Mouse (Mus musculus) ovary, postnatal 36 days (tissue): Measurements from ENCODE around the gene Btg3.

Source experiments
- DNase-seq: peaks from one replicate; pipeline ENCODE4 v3.0.0; 2022; ENCODE audit warnings: low spot score, mixed read lengths

The Btg3 gene

GRCm38 (mm10) chr16:78346662-78347327 is 30.2 kb downstream of the Btg3 start:
- DNase-seq = no peak

- DNase-seq = no peak
These were observed 33.2 kb downstream of the Btg3 start for GRCm38 (mm10) chr16:78343792-78344191.

DNA sequence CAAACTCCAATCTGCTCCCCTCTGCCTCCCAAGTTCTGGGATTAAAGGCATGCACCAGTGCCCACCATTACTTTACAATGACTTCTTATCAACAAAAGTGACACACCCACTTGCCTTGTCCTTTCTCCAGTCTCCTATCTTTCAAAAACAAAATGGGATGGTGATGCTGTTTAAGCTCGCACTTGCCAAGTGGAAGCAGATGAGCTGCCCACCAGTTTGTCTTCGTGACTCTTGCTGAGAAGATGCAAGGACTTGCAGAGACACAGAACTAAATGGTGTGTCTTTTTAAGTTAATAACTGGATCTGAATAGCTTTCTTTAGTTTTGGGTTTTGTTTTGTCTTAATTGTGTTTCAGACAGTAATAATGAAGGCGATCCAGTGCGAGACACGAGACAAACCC is 34.2 kb downstream of the Btg3 start:
- no peak for DNase-seq

GRCm38 (mm10) chr16:78341356-78341755 is 35.6 kb downstream of the Btg3 start:
- no peak for DNase-seq

DNA sequence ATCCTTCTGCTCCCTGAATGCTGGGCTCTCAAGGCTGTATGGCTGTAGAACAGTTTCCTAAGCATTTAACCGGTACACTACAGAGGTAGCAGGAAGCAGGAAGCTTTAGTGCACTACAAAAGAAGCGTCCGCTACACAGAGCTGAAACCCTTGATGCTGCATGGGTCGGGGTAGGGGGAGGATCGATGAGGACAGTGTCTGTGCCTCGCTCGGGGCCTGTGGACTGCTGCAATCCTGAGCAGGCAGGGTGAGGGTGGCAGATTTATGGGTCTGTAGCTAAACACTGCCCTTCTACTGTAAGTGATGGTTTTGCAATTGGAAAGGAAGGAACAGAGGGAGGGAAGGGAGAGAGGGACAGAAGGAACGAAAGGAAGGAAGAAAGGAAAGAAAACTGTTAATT is 39.8 kb downstream of the Btg3 start:
- DNase-seq = no peak

DNA sequence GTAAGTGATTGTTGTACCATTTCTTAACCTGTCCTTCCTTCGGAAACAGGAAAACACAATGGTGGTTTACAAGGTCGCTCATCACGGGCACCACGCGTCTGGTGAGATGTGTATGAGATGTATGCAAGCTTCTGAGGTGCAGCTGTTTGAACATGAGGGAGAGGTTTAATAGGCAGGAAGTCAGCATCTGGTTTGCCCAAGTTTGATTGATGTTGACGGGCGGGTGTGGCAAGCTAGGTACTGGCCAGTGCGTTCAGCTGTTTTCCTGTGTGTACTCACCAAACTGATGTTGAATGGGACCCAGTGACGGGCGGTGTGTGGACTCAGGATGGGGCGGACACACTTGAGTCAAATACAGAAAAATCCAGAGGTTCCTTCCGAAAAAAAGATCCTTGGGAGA is 49.0 kb downstream of the Btg3 start:
- no peak for DNase-seq

DNA sequence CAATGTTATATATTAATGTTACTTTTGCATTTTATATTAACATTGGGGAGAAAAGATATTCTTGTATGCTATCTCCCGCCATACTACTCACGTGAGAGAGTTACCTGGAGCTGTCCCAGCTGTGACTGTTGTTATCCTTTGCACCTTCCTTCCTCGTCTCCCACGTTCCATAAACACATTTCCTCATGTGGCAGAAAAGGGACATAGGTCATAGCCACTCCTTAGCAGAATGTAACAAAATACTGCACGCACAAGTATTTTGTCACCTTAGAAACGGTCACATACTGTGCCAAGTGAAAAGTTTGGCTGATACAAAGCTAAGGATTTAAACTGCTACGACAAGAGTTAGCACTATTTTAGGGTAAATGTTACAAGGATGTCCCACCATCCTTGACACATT is 49.4 kb downstream of the Btg3 start:
- DNase-seq = no peak

GRCm38 (mm10) chr16:78325972-78326848 is 50.8 kb downstream of the Btg3 start:
- DNase-seq = no peak

DNA sequence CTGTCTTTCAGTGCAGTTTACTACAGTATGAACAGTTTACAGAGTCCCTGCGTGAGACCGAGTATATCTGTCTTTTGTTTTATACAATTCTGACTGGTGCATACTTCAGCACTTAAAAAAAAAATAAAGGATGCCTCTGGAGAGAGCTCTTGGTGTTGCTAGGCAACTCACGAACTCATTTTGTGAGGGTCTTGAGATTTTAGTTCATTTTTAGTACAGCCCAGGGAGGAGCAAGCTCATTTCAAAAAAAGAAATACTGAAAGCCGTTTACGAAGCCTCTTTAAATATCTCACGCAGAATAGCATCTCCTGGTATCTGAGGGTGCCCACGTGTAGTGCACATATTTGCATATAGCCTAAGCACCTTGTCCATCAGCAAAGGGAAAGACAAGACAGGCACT is 54.9 kb downstream of the Btg3 start:
- no peak for DNase-seq

- DNase-seq = no peak
These were observed 55.4 kb downstream of the Btg3 start for GRCm38 (mm10) chr16:78321559-78321958.

GRCm38 (mm10) chr16:78319711-78320110 is 57.3 kb downstream of the Btg3 start:
- DNase-seq = no peak

DNA sequence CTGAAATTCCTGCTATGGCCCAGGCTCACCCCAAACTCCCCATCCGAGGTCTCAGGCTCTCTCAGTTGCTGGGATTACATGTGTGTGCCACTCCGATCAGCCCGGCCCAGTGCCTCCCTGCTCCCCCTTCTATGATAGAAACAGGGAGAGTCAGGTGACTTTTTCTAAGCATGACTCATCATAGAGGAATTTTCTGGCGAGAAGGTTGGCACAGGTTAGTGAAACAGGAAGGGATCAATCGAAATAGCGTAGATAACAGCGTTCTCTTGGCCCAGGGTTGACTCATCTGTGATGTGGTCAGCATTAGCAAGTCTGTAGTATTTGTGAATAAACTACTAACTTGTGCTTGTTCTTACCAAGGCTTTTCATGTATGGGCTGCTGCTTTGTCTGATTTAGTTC is 59.0 kb downstream of the Btg3 start:
- no peak for DNase-seq

- DNase-seq = peak; percentile 21
These were observed 60.1 kb downstream of the Btg3 start for GRCm38 (mm10) chr16:78316849-78317248.

DNA sequence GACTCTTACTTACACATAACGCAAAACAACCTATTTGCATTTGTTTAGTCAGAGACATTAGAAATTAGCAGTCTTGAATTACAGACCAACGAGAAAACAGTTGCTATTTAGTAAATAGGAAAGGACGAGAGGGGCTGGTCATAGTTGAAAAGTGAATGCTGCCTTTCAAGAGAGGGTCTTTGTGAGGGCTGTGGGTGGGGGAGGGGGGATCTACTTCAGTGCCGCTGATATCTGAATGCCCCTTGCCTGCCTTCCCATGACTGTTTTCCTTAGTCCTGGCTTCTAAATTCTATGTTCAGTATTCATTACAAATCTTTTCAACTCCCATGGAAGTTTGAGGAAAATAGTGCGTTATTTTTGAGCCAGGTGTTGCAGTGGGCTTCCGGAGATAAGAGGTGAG is 63.0 kb downstream of the Btg3 start:
- no peak for DNase-seq

DNA sequence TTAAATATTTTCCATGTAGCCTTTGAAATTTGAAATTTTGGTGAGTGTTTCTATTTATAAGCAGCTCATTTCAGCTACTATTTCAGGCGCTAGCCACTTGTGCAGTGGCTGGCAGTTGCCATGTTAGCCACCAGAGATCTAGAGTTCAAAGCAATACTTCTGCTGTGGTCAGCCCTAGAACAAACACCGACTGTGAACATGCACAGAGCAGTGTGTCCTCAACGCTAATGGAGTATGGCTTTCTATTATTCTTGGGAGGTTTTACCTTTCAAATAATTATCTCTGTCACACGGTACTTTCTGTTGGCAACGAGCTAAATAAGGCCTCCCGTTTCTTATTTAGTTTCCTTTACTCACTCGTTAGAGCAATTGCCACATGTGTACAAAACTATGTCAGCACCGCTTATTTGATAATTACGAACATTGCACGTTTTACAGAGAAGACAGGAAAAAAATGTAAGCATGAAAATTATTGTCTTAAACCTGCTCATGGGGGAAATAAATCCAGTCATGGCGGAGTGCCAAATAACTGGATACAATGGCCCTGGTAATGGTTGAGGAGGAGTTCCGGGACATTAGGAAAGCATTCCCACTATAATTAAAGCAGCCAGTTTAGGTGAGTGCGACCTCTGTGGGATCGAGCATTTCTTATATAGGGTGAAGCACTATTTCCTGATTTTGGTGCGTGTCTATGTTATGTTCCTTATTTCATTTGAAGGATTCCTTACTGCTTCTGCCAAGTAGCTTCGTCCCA is 63.7 kb downstream of the Btg3 start:
- DNase-seq = no peak

- no peak for DNase-seq
These were observed 67.7 kb downstream of the Btg3 start for GRCm38 (mm10) chr16:78309258-78309657.

GRCm38 (mm10) chr16:78307476-78308192 is 69.4 kb downstream of the Btg3 start:
- no peak for DNase-seq

GRCm38 (mm10) chr16:78306606-78307005 is 70.4 kb downstream of the Btg3 start:
- DNase-seq = no peak

DNA sequence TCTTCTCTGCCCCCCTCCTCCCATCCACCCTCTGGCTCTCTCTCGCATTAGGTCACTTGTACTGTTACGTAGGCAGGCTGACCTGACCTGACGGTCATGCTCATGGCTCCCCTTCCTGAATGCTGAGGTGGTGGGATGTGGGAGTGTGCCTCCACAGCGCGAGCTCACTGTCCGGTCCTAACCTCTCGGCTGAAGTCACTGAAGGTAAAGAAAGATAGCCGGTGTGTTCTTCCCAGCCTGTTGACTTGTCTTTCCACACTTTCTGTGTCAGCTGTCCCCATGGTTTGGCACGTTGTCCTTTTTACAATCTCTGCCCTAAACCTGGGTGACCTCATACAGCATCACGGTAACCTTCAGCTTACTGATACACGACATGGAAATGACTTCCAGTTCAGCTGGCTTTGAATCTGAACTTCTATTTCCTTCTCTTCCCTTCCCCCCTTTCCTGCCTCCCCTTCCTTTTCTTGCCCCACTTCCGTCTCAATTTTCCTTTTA is 71.3 kb downstream of the Btg3 start:
- no peak for DNase-seq

DNA sequence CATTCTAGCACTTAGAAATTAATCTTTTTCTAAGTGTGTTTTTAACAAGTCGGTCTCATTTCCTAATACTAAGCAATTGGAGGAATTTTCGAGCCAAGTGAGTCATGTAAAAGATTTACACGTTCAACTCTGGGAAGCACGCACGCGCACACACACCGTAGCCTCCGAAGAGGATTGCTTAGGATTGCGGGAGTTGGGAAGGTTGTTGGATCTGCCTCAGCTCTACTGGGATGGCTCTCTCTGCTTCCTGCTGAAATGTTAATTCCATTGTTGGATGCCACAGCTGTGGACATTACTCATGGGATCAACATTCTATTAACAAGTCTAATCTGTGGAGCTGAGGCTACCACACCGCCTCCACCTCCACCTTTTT is 74.3 kb downstream of the Btg3 start:
- peak; percentile 12 for DNase-seq

DNA sequence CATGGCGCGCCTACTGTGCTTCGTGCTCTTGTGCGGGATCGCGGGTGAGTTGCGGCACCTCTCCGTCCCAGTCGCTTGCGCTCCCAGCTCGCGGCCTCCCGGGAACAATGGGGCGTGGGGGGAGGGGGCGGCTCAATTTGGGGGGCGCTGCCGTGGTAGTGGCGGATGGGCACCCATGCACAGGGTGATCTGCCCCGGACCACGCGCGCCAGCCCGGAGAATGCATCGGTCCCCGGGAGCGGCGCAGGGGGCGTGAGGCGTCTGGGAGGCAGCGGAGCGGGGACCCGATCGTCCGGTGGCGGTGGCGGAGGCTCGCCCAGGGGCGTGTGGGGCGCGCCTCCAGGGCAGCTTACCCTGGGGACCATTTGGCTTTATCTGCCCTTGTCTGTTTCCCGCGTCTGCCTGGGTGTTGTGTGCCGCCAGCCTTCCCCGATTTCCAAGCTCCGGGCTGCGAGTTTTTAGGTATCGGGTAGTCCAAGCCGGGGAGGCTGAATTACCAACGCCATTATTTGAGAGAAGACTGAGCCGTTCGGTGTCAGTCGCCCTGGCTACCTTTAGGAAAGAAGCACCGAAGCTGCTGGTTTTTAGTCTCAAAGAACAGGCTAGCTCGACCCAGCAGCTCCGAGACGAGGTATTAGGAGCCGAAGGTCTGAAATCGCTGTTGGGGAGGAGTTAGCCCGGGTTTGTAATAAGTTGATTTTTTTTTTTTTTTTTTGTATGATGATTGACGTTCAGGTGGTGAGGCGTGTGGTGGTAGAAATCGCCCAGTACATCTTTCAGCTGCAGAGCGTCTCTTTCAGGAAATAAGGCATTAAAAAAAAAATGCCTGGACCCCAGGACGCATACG is 74.9 kb downstream of the Btg3 start:
- DNase-seq = peak; percentile 45
